Mouse (Mus musculus): Measurements from ENCODE around the gene Txnrd2.

Gene Txnrd2

DNA sequence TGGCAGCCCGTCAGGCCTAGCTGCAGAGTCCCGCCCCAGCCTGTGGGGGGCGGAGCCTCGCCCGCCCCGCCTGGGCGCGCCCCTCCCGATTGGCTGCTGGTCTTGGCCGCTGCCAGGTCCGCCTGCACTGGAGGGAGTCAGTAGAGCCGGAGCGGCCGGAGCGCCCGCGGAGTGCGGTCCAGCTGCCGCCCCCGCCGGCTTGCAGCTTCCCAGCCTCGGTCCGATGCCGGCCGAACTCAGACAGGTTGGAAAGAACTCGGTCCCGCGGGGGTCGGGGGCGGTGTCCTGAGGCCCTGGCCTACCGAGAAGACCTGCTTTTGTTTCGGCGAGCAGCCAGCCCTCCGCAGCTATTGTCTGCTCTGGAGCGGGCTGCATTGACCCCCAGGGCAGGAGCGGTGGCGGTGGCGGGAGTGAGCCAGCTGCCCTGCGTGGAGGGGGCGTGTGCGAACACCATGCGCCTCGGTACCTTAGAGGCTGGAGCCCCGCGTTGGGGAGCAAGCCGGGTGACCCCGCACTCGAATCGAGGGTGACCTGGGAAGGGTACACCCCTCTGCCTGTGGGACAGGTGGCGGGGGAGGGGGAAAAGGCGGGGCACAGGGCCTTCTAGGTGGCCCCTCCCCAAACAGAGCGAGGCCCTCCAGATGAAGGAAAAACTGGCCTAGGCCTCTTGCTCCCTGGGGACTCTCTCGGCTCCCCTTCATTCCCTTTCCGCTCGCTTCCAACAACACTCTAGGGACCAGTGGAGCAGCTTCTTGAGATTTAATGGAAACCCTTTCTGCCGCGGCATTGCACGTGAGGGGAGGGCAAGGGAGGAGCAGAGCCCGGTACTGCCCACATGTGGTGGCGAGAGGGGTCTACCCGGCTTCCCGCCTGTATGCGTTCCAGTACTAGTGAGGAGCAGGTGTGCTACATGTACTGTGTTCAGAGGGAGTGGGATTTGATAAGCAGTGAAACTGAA lies 33.4 kb upstream of the Txnrd2 start:
- in situ Hi-C loops (cut with MboI, MseI) = no loop called here

DNA sequence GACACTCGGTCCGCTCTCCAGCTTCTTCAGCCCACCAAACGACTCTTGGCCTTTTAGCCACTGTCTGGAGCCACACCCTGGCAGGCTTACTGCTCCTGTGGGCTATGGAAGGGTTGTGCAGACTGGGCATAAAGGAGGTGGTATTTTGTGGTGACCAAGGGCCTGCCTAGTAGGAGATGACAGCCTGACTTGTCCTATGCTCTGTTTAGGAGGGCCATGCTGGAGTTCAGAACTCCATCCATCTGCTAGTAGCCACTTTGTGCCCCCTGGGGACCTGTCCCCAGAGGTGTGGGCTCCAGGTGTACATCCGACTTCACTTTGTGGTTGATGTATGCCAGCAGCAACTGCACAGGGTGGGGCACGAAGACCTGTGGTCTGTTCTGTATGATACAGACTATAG lies 32.6 kb upstream of the Txnrd2 start:
- in situ Hi-C loops (cut with MboI, MseI) = no loop called here

GRCm38 (mm10) chr16:18394056-18394455 lies 32.1 kb upstream of the Txnrd2 start:
- in situ Hi-C loops (cut with MboI, MseI) = no loop called here

DNA sequence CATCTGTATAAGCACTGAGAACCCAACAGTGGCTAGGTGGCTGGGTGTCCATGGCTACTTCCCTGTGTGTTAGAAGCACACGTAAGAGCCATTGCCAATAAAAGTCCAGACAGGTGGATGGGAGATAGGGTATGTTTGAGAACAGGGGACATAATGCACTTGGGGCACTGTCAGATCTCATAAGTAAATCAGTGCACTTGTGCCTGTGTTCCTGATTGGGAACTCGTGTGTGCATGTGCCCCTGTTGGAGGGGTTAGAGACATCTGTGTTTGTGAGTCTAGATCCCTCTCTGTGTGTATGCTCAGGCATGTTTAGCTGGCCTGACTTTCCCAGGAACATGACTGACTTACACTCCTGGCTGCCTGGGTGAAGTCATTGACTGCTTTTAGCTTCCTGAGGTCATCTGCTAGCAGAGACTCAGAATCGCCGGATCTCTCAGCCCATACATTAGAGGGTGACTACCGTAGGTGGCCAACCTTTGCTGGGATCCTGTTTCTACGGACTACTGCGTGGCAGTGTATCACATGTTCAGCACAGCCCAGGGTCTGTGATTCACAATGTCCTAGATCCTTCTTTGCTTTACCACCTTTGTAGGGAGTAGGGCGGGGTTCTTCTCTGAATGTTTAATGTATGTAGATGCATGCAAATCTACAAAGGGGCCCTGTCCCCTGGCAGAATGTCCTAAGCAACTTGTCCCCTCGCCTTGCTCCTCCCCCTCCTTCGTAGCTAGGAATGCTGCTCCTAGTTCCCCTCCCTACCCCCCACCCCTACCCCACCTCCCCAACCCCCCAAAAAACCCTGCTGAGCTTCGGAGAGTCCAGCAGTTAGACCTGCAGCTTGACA lies 31.2 kb upstream of the Txnrd2 start:
- in situ Hi-C loops (cut with MboI, MseI) = no loop called here

DNA sequence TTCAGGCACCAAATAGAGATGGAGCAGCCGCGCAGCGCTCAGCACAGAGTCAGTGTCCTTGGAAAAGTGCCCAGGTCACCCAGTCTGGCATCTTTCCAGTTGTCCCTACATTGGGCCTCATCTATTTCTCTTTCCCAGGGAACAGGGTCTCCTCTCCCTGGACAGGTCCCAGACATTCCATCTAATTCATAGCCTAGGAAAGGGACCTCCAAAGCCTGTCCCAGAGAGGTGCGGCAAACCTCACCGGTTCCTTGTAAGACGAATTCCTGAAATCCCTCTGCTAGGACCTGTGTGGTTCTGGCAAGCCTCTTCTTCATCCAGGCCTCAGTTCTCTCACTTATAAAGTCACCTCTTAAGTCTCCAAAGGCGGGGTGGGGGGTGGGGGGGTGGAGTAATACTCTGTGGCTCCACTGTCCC lies 30.6 kb upstream of the Txnrd2 start:
- in situ Hi-C loops (cut with MboI, MseI) = no loop called here

GRCm38 (mm10) chr16:18396201-18396600 lies 30.0 kb upstream of the Txnrd2 start:
- in situ Hi-C loops (cut with MboI, MseI) = no loop called here

DNA sequence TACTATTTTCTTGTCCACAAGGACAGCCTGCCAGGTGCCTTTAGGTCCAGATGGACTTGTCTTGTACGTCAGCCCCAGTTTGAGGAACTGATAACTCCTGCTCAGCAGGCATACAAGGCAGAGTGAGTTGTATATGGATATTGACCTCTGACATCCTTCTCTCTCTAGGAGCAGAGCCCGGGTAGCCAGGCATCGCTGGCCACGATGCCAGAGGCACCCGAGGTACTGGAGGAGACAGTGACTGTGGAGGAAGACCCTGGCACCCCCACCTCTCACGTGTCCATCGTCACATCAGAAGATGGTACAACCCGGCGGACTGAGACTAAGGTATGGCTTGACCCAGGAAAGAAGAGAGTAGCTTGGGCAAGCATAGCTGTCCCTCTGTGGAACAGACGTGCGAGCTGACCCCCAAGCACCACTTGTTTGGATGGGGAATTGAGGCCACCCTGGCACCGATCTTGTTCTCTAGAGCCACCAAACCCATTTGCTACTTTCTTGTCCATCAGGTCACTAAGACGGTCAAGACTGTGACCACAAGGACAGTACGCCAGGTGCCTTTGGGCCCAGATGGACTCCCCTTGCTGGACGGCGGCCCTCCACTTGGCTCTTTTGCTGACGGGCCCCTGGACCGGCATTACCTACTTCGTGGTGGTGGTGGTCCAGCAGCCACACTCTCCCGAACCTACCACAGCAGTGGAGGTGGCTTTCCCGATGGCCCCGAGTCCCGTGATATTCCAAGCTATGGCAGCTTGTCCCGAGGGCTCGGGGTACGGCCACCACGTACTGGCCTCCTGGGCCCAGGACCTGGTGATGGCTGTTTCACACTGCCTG lies 29.2 kb upstream of the Txnrd2 start:
- in situ Hi-C loops (cut with MboI, MseI) = no loop called here

DNA sequence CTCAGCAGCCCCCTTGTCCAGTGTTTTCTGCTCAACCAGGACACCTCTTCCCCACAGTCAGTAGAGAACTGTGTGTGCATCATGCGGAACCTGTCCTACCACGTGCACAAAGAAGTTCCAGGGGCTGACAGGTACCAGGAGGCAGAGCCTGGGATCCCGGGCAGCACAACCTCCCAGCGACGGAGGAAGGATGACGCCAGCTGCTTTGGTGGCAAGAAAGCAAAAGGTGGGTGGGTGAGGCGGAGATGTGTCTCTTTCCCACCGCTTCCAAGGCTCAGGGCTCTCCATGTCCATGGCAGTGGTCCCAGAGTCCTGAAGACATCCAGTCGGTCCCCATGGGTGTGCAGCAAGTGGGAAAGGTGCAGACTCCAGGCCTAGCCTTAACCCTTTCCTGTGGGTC lies 26.2 kb upstream of the Txnrd2 start:
- in situ Hi-C loops (cut with MboI, MseI) = no loop called here

DNA sequence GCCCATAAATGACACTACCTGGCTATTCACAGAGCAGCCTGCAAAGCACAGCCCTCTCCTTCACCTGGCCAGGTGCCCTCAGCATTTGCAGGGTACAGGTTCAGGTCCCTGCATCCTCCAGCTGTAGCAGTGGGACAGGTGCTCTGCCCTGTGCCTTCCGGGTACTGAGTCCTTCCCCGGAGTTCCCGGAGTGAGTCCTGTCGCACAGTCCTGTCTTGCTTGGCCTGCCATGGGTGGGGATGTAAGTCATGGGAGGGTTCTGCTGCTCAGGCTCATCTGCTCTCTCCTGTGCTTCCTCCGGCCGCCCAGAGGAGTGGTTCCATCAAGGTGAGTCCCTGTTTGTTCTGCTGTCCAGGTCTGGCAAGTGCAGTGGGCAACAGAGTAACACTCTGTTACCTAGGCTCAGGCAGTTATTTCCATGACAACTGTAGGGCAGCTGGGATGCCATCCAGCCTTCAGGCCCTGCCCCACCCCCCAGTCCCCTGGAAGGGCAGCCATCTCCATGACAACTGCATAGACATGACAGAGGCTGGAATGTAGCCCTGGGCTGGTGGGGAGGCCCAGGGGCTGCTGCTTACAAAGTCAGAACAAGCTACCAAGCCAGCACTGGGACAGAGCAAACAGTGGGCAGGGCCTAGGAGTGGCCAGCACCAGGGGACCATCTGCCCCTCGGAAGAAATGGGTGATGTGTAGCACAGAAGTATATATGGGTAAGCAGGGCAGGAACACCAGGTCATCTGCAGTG lies 25.5 kb upstream of the Txnrd2 start:
- in situ Hi-C loops (cut with MboI, MseI) = no loop called here

- in situ Hi-C loops (cut with MboI, MseI) = no loop called here
Observed at GRCm38 (mm10) chr16:18403285-18403684, 22.9 kb upstream of the Txnrd2 start.

- in situ Hi-C loops (cut with MboI, MseI) = no loop called here
Observed at GRCm38 (mm10) chr16:18405091-18405854, 20.9 kb upstream of the Txnrd2 start.

- in situ Hi-C loops (cut with MboI, MseI) = no loop called here
Observed at GRCm38 (mm10) chr16:18405876-18406275, 20.3 kb upstream of the Txnrd2 start.

GRCm38 (mm10) chr16:18406293-18406692 lies 19.9 kb upstream of the Txnrd2 start:
- in situ Hi-C loops (cut with MboI, MseI) = no loop called here

DNA sequence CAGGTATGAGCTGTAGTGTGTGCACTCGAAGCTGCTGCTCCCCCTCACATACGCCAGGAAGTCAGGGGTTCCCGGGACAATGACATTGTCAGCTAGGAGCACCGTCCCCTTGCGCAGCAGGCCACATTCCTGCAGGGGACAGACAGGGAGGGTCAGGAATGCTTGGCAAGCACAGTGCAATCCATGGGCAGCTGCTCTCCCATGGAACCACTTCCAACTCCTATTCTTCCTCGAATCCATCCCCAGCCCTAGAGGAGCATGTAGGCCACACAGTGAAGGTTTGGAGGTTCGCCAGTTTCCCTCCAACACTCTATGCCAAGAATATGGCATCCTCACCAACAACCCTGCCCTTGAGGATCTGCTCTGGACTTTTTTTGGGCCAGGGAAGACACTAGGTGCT lies 18.3 kb upstream of the Txnrd2 start:
- in situ Hi-C loops (cut with MboI, MseI) = no loop called here

DNA sequence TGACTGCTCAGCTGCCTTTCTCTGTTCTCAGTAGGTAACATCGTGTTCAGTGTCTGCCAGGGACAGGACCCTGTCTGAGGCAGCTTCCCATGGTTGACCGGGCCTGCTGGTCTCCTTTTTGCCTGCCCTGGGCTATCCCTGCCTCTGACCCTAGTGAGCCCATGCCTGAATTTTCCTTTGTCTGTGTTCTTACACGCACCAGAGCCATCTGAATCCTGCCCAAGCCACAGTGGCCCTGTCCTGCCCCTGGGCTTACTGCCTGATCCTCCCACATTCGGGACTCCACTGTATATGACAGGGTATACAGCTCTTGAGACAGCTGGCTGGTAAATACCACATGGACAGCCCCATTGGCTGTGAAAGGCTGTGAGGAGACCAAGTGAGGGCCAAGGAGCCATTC lies 16.4 kb upstream of the Txnrd2 start:
- in situ Hi-C loops (cut with MboI, MseI) = loop anchor here (5.0 kb wide), 1 partner anchor 62 kb away; the partner anchor contains the start of genes Arvcf and Tango2

GRCm38 (mm10) chr16:18410418-18410817 lies 15.8 kb upstream of the Txnrd2 start:
- in situ Hi-C loops (cut with MboI, MseI) = loop anchor here (5.0 kb wide), 1 partner anchor 63 kb away; the partner anchor contains the start of genes Arvcf and Tango2

DNA sequence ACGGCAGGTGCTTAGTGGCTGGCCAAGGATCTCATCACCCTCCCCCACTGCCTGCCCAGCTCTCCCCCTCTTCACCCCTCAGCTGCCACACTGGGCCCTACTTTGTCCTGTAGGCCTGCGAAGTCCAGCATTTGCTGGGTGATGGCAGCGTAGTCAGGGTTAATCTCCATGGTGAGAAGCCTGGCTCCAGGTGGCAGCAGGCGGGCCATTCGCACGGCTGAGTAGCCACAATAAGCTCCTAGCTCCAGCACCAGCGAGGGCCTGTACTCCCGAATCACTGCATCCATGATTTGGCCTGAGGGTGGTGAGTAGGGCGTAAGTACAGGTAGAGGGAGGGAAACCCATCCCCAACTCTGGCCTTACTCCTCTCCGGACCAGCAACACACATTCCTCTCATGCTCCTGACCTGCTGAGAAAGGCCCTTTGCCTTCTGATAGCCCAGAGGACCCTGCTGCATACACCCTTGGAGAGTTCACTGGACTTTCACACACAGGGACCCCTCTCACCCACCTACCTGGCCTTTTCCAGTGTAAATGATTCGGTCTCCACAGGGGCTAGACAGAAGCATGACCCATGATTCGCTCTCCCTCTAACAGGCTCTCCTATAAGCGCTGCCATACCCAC lies 15.0 kb upstream of the Txnrd2 start:
- in situ Hi-C loops (cut with MboI, MseI) = loop anchor here (5.0 kb wide), 1 partner anchor 64 kb away; the partner anchor contains the start of genes Arvcf and Tango2

DNA sequence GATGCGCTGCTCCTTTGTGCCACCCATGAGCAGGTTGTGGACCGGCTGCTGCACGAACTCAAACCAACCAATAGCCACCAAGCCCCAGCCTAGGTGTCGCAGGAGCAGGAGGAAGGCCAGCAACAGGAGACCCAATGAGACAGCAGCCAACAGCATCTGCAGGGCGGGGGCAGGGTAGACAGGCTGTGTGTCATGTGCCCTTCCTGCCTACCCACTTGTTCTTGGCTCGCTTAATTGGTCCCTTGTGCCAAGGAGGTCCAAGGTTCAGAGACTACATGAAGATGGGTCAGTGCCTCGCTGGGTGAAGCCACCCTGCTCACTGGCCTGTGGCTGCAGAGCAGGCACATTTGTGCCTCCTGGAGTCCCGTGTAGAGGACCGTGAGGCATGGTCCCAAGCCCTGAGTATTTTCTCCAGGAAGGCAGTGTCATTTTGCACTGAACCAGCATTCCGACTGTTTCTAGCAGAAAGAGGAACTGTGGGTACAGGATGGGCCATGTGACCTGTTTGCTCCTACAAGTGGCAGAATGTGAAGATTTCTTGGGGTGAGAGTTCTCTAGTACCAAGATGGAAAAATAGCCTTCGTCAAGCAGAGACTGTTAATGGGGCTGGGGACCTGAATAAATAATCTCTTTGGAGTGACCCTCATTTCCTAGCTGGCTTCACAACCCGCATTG lies 14.2 kb upstream of the Txnrd2 start:
- in situ Hi-C loops (cut with MboI, MseI) = loop anchor here (5.0 kb wide), 1 partner anchor 65 kb away; the partner anchor contains the start of genes Arvcf and Tango2

Measured in T-helper 2 cell (primary cell).